Comparison of ENCODE assay signal across 8 mouse cellular contexts in genomic region chr8:122284659-122285261, GRCm38 (mm10). TPM values are rescaled to one million over a fixed set of nuclear protein-coding genes. Genes with fewer than 3 reads are reported as not detected.
A peak's percentile ranks its signal among the peaks of the same experiment; 100 is the strongest.
DNase-seq lines count a peak whose midpoint lies in the region; ATAC-seq and TF ChIP-seq lines count a peak whose summit lies in the region.

No protein-coding gene starts in this region.

- peaks cover 8% of the 10 kb centered on the region; the same call in 1 of the 2 replicates for H3K4me1 ChIP-seq in kidney, adult 2 months (ENCODE audit: control insufficient read depth, insufficient read depth, low read length)
- peaks cover 2% of the 10 kb centered on the region; the same call in 1 of the 2 replicates for H3K4me1 ChIP-seq in cortical plate, adult 2 months (ENCODE audit: control insufficient read depth, insufficient read depth, low read length)
- peaks cover 70% of the 10 kb centered on the region for H3K4me1 ChIP-seq in hindbrain, embryonic 12.5 days
- H3K4me1 ChIP-seq in liver, postnatal 0 days (ENCODE audit: insufficient read depth), result peaks cover 75% of the 10 kb centered on the region
- H3K4me1 ChIP-seq in small intestine, adult 2 months (ENCODE audit: control insufficient read depth, insufficient read depth, insufficient read length, low read length), result peaks cover 31% of the 10 kb centered on the region

- intact Hi-C loops in left cerebral cortex, postnatal 14 days (cut with DNase I), result no loop called here

- H3K4me2 ChIP-seq in hindbrain, embryonic 12.5 days (replicated peaks), result peak overlapping the region; percentile 98
- peak overlapping the region; percentile 97 for H3K4me2 ChIP-seq in liver, postnatal 0 days (ENCODE audit: low read depth, low read length)

- no peak for ATAC-seq in hindbrain, embryonic 12.5 days (ENCODE audit: low FRiP score)
- ATAC-seq in liver, postnatal 0 days, result no peak

- peak overlapping the region; percentile 79 for H3K9ac ChIP-seq in hindbrain, embryonic 12.5 days
- peak overlapping the region; percentile 92 for H3K9ac ChIP-seq in liver, postnatal 0 days (replicated peaks)

- H3K36me3 ChIP-seq in kidney, adult 2 months (ENCODE audit: control insufficient read depth, insufficient read depth, low read length), result no peaks in the 10 kb centered on the region
- no peaks in the 10 kb centered on the region for H3K36me3 ChIP-seq in hindbrain, embryonic 12.5 days
- peaks cover 20% of the 10 kb centered on the region for H3K36me3 ChIP-seq in liver, postnatal 0 days (replicated peaks; ENCODE audit: insufficient read depth, low read length)
- no peaks in the 10 kb centered on the region for H3K36me3 ChIP-seq in small intestine, adult 2 months (ENCODE audit: control insufficient read depth, insufficient read depth, low read length)

- no peak for TF ChIP-seq CTCF in kidney, adult 2 months (conservative IDR thresholded peaks at IDR 0.05; ENCODE audit: insufficient read depth, insufficient read length, low read depth, low read length)
- TF ChIP-seq CTCF in cortical plate, adult 2 months (IDR thresholded peaks at IDR 0.05; ENCODE audit: extremely low read depth, insufficient read depth, low read length), result no peak
- TF ChIP-seq CTCF in liver, postnatal 0 days (IDR thresholded peaks at IDR 0.05; ENCODE audit: low read depth), result no peak
- TF ChIP-seq CTCF in small intestine, adult 2 months (IDR thresholded peaks at IDR 0.05; ENCODE audit: extremely low read depth, insufficient read length, insufficient replicate concordance, low read depth, low read length), result no peak

- no peaks in the 10 kb centered on the region for H3K9me3 ChIP-seq in hindbrain, embryonic 12.5 days (replicated peaks)
- no peaks in the 10 kb centered on the region for H3K9me3 ChIP-seq in liver, postnatal 0 days (ENCODE audit: low read length)

- TF ChIP-seq EP300 in liver, postnatal 0 days (IDR thresholded peaks at IDR 0.05; ENCODE audit: low read depth), result peak; percentile 78; the same call in 1 of the 2 replicates

- DNase-seq in kidney, adult 2 months, result peak; percentile 23
- DNase-seq in kidney, adult 8-10 months, result no peak
- peak; percentile 68 for DNase-seq in liver, postnatal 0 days
- DNase-seq in layer of hippocampus, postnatal 25 days (ENCODE audit: extremely low spot score in 1 of 2, low spot score in 1 of 2), result no peak
- DNase-seq in left cerebral cortex, postnatal 14 days (ENCODE audit: low spot score in 2 of 2), result no peak

- no peaks in the 10 kb centered on the region for H3K27me3 ChIP-seq in kidney, adult 2 months (replicated peaks; ENCODE audit: control insufficient read depth, insufficient read depth, low read length)
- peaks cover 49% of the 10 kb centered on the region for H3K27me3 ChIP-seq in hindbrain, embryonic 12.5 days
- no peaks in the 10 kb centered on the region for H3K27me3 ChIP-seq in liver, postnatal 0 days (ENCODE audit: insufficient read depth, low read length)
- no peaks in the 10 kb centered on the region for H3K27me3 ChIP-seq in small intestine, adult 2 months (ENCODE audit: control insufficient read depth, insufficient read depth, low read length)

- H3K4me3 ChIP-seq in kidney, adult 2 months (ENCODE audit: insufficient read depth, low read depth, low read length), result peak overlapping the region; percentile 51
- peak overlapping the region; percentile 47; the same call in 1 of the 2 replicates for H3K4me3 ChIP-seq in cortical plate, adult 2 months (ENCODE audit: insufficient read depth, low read length)
- H3K4me3 ChIP-seq in hindbrain, embryonic 12.5 days, result peak overlapping the region; percentile 62
- peak overlapping the region; percentile 92 for H3K4me3 ChIP-seq in liver, postnatal 0 days (ENCODE audit: low read depth, low read length)
- H3K4me3 ChIP-seq in small intestine, adult 2 months (ENCODE audit: low read depth, low read length), result peak overlapping the region; percentile 85

- no peak for TF ChIP-seq POLR2A in kidney, adult 2 months (IDR thresholded peaks at IDR 0.05; ENCODE audit: low read depth, low read length)
- no peak for TF ChIP-seq POLR2A in cortical plate, adult 2 months (IDR thresholded peaks at IDR 0.05; ENCODE audit: extremely low read depth, insufficient read depth, low read length)
- no peak for TF ChIP-seq POLR2A in small intestine, adult 2 months (IDR thresholded peaks at IDR 0.05; ENCODE audit: low read depth, low read length)

- H3K27ac ChIP-seq in kidney, adult 2 months (ENCODE audit: insufficient read depth, low read depth, low read length), result no peak overlapping the region
- H3K27ac ChIP-seq in cortical plate, adult 2 months (ENCODE audit: insufficient read depth, low read length), result no peak overlapping the region
- H3K27ac ChIP-seq in hindbrain, embryonic 12.5 days, result peak overlapping the region; percentile 69
- peak overlapping the region; percentile 93 for H3K27ac ChIP-seq in liver, postnatal 0 days (ENCODE audit: low read depth)
- H3K27ac ChIP-seq in small intestine, adult 2 months (ENCODE audit: insufficient read depth, low read depth, low read length), result peak overlapping the region; percentile 17

- 18% methylated on average over 21 of the region's 21 CpGs for WGBS in kidney, adult 2 months
- 4% methylated on average over 21 of the region's 21 CpGs for WGBS in hindbrain, embryonic 12.5 days
- 2% methylated on average over 21 of the region's 21 CpGs for WGBS in liver, postnatal 0 days (ENCODE audit: insufficient replicate concordance)
- WGBS in small intestine, adult 2 months, result 5% methylated on average over 21 of the region's 21 CpGs

RNA-seq across cellular contexts. Expression of gene Zfpm1, which starts 2.8 kb away (rescaled TPM):
- 9.7 and 11.8 TPM in 2 replicates for polyA plus RNA-seq in kidney, adult 2 months (2012; rRNA removed)
- 32.1 and 39.0 TPM in 2 replicates for polyA plus RNA-seq in cortical plate, adult 2 months (2012; rRNA removed)
- 2.5 and 3.3 TPM in 2 replicates for polyA plus RNA-seq in hindbrain, embryonic 12.5 days (2016; fragmentation: Nextera tagmentation; extraction: Ambion mirVana)
- polyA plus RNA-seq in liver, postnatal 0 days (2015; fragmentation: Nextera tagmentation; extraction: Ambion mirVana), result 5.7 and 6.9 TPM in 2 replicates
- polyA plus RNA-seq in small intestine, adult 2 months (2012; rRNA removed), result 153 and 187 TPM in 2 replicates
- 10 to 100 TPM; 37.8 to 43.4 TPM for total RNA-seq in layer of hippocampus, postnatal 25 days (2021)
- 10 to 100 TPM; 20.4 to 25.2 TPM for total RNA-seq in left cerebral cortex, postnatal 14 days (2021)

Comparison
In these comparisons a context has a peak if more than half of its experiments do, and no peak if none do; other contexts are left out.
1. DNase-seq: peak in kidney, adult 2 months (single experiment) and liver, postnatal 0 days (single experiment); none in kidney, adult 8-10 months (0 of 2), layer of hippocampus, postnatal 25 days (0 of 2) and left cerebral cortex, postnatal 14 days (0 of 2).
2. H3K27ac ChIP-seq: peak in hindbrain, embryonic 12.5 days (single experiment), liver, postnatal 0 days (single experiment) and small intestine, adult 2 months (single experiment); none in kidney, adult 2 months (single experiment) and cortical plate, adult 2 months (single experiment).
3. Peak in every context shown above with its lines, with median percentiles within 50 percentile points of each other: H3K4me3 ChIP-seq.